Mouse (Mus musculus): ENCODE measurements around the gene Nid2. TPM values are rescaled to one million over a fixed set of nuclear protein-coding genes. Genes with fewer than 3 reads are reported as not detected.
A peak's percentile ranks its signal among the peaks of the same experiment; 100 is the strongest.

The Nid2 gene
- total RNA-seq, 4 experiments from 2014 or later: 3.3 to 7.8 (median 3.6) TPM

DNA sequence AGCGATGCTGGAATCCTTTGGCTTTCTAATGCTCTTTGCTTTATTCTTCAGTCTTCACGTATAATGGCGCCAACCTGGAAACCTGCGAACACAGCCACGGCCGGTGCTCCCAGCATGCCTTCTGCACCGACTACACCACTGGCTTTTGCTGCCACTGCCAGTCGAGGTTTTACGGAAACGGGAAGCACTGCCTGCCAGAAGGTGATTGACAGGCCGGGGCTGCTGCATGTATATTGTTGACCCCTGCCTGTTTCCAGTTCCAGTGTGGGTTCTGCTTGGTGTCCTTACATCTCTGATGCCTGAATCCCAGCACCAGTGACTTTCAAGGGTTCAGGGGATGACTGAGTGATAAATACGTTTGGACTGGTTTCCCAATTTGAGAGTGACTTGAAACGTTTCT, 26.9 kb downstream of the Nid2 start:
- DNase-seq (ENCODE audit: low spot score in 2 of 2): no peak

DNA sequence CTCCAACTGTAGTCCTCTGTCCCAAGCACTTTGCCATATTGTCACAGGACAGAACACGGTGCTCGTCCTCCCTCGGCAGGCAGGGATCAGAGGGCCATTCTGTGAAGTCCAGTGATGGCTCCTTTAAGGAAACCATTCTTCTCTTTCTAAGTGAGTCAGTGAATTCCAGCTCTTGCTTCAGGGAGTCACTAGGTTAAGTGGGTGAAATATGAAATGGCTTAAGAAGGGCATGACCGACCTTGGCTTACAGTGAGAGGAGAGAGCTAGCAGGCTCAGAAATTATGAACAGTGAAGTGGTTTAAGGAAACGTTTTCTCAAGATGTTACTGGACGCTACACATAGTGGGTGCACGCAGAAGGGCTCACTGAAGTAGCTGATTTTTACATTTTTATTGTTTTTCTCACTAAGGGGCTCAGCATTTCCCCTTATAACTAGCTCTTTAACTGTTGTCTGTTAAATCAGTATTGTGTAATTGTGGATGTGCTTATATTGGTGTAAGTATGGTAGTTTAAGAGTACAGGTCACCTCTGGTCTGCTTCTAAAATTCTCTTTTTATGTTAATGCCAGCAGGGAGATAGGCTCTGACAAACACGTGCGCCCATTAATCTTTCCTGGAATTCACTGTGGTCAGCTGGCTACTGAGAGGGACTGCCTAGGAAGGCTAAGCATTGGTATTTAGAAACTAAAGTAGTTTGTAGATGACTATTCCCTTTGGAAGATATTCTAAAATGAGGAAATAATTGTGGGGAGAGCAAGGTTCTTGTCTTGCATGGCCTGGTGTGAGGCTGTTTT, 34.9 kb downstream of the Nid2 start:
- DNase-seq (ENCODE audit: low spot score in 2 of 2): no peak

DNA sequence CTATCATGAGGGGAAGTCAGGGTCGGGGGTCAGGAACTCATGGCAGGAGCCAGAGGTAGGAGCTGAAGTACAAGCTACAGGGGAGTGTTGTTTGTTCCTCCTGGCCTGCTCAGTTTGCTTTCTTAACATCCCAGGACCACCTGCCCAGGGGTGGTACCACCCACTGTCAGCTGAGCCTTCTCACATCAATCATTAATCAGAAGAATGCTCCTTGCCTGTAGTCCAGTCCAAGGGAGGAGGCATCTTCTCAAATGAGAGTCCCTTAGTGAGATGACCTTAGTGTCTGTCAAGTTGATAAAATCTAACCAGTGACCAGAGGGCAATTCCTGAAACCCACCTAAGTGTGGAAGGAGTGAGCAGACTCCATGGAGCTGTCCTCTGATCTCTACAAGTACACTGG, 37.4 kb downstream of the Nid2 start:
- DNase-seq (ENCODE audit: low spot score in 2 of 2): no peak

DNA sequence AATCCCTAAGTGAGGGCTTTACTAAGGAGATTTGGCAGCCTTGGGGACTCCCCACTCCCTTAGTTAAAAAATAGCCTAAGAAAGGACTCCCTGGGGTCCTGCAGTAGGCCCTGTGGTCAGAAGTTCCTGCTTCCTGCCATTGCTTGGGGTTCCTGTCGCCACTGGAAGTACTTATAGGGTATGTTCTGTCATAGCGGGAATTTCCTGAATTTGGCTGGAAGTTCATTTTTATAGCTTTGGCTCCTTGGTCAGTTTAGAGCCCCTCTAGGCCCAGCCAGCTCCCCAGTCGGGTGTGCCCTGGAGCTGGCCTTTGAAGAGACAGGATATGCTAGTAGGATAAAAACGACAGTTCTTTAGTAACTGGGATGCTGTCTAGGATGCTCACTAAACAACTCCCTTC, 43.8 kb downstream of the Nid2 start:
- DNase-seq (ENCODE audit: low spot score in 2 of 2): no peak

DNA sequence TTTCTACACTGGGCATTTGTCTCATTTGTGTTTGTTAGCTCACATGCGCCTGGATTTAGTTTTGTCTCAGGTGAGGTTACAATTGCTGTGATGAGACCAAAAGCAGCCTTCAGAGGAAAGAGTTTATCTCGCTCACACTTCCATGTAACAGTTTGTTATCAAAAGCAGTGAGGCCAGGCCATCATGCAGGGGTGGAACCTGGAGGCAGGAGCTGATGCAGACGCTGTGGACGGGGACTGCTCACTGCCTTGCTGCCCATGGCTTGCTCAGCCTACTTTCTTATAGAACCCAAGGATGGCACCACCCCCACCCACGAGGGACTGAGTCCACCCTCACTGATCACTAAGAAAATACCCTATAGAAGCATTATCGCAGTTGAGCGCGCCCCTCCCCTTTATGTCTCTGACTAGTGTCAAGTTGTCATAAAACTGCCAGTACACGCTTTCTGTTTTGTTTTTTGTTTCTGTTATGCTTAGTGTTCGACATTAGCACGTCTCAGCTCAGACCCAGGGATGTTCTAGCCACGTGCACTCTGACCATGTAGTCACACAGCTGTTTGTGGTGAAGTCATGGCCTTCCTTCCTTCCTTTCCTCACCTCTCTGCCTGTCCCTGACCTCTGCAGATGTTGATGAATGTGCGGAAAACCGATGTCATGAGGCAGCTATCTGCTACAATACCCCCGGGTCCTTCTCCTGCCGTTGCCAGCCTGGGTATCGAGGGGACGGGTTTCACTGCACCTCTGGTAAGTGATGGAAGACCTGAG, 45.7 kb downstream of the Nid2 start:
- DNase-seq (ENCODE audit: low spot score in 2 of 2): no peak

DNA sequence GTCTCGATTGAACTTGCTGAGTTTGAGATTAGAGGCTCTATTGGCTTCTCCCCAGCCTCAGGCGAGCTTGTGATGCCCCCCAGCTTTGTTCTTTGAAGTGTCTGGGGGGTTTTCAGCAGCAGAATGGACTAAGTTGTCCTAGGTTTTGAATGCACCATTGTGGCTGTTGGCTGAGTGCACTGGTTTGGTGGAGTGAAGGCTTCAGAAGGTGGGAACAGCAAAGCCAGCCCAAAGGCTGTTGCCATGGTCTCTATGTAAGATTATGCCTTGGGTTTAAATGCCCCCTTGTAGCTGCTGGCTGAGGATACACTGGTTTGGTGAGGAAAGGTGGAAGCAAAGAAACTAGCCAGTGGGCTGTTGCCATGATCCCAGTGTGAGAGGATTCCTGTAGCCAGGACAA, 49.4 kb downstream of the Nid2 start:
- no peak for DNase-seq (ENCODE audit: low spot score in 2 of 2)

DNA sequence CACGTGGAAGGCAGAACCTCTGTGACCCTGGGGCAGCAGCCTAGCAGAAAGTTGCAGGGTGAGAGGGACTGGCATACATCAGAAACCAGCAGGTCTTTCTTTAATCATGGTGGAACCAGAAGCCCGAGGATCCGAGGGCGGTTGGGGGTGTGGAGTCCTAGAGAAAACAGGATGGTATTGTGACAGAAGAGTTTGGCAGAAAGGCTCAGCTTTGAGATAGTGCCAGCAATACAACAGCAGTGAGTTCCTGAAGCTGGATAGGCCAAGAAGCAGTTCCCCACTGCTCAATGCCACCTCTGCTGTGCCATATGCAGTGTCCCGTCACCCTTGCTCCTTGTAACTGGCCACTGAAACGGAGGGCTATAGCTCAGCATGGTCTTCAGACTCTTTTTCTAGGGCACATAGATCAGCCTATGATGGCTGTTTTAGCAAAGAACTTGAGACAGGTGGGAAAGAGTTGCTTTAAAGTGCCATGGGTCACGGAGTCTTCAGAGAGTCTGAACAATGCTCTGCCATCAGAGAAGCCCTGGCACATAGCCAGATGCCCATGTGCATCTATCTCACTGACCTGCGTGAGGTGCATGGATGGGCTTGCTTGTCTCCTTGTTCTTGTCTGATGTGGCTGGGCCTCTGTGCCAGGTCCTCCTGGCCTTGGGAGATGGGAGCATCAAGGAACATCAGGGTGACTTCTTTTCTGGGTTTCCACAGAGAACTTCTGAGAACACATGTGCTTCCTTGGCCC, 50.6 kb downstream of the Nid2 start:
- DNase-seq (ENCODE audit: low spot score in 2 of 2): no peak

DNA sequence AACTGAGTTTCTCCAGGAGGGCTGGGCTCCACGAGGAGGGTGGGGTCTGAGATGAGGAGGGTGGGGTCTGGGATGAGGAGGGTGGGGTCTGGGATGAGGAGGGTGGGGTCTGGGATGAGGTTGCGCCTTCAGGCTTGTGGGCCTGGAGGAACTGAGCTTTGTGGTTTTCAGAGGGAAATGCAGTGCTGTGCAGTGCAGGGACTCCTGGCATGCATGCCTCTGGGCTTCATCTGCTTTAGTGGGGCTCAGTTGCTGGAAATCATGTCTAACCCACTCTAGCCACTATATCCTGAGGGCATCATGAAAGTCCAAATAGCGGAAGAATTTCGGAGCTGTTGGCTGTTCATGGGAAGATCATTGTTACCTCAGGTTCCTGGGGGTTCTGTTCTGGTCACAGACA, 52.2 kb downstream of the Nid2 start:
- no peak for DNase-seq (ENCODE audit: low spot score in 2 of 2)

DNA sequence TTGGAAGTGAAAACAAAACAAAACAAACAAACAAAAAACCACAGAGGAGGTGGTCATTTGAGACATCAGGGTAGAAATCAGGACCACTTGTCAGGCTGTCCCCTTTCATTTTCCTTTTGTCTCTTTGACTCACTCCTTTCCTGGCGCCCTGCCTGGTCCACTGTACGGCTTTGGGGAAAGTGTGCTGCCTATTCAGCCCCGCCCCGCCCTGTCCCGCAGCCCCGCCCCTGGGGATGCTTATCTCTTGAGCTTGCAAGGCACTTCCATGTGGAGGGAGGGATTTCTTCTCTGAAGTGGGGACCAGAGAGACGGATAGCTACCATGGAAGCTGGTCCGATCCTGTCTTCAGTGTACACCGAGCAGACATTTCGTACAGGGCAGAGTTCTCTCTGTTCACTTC, 52.6 kb downstream of the Nid2 start:
- no peak for DNase-seq (ENCODE audit: low spot score in 2 of 2)

DNA sequence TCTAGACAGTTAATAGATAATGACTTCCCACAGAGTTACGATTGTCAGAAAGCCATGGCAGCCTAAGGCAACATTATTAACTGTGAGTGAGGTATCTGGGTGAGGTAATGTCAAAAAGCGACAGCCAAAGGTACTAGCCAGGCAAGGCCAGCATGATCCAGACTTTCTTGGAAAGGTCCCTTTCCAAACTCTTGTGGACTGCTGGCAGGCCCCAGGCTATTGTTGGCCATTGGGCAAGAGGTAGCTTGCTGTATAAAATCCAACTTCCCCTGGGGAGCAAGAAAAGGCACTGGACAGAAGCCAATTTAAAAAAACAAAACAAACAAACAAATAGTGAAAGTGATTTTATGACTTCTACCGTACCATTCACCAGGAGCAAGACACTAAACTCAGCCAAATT, 56.3 kb downstream of the Nid2 start:
- no peak for DNase-seq (ENCODE audit: low spot score in 2 of 2)

DNA sequence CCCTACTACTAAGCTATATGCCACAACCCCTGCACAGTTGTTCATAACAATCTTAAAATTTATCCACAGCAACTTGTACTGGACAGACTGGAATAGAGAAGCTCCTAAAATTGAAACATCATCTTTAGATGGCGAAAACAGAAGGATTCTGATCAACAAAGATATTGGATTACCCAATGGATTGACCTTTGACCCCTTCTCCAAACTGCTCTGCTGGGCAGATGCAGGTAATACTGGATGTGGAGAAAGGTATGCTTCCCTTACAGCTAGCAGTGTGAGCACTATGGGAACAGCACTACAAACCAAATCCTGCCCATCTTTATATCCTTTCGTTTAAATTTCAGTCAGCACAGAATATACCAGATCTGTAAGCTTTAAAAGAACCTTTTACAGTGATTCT, 56.8 kb downstream of the Nid2 start:
- no peak for DNase-seq (ENCODE audit: low spot score in 2 of 2)

DNA sequence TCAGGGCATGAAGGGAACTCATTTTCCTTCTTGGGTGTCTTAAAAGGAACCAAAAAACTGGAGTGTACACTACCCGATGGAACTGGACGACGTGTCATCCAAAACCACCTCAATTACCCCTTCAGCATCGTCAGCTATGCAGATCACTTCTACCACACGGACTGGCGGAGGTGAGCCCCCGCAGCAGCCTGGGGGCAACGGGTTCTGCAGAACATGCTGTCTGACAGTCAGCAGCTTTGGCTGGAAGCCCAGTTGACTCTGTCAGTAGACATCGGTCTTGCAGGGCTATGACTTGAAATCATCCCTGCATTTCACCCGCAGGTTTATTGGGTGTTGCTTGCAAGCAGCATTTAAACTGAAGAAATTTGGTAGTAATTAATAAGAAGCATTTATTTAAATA, 58.9 kb downstream of the Nid2 start:
- DNase-seq (ENCODE audit: low spot score in 2 of 2): no peak

DNA sequence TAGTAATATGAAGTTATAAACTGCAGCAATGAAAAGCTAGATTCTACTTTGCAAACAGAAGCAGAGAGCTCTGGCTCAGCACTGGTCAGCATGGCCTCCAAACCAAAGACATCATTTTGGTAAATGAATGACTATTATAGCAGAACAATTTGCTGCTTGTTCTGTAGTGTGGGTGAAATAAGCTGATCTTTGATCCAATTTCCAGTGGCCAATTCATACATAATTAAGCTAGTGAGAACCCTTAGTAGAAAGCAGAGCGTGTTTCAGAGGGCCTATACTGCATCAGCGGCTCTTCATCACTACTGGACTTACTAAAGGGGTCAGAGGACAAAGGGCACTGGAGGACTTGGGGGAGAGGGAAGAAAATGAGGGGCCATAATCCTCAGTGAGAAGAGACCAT, 62.0 kb downstream of the Nid2 start:
- DNase-seq (ENCODE audit: low spot score in 2 of 2): no peak

DNA sequence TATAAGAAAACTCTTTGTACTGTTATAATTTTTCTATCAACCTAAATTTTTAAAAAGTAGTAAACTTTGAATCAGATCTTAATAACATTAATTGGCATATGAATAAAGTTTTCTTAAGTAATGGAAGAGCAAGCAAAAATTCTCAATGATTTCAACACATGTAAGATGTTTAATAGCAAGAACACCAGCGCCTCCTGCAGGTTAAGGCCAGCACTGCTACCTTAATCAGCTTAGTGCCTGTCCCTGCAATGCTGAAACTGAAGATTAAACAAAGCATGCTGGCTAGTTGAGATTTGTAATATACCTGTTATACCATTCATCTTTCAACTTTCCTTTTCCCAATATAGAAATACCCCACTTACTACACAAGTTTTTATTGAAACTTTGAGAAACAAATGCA, 66.9 kb downstream of the Nid2 start:
- DNase-seq (ENCODE audit: low spot score in 2 of 2): peak; percentile 74

DNA sequence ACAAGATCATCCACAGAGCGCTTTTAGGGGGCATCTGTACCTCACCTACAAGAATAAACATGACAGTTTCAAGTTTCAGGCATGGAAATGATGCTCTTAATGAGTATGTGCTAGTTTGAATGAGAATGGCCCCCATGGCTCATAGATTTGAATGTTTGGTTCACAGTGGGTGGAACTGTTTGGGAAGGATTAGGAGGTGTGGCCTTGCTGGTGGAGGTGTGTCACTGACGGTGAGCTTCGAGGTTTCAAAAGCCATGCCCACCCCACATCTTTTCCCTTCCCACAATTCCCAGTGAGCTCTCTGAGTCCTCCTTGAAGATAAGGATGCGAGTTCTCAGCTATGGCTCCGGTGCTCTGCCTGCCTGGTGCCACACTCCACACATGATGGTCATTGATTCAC, 70.6 kb downstream of the Nid2 start:
- no peak for DNase-seq (ENCODE audit: low spot score in 2 of 2)

DNA sequence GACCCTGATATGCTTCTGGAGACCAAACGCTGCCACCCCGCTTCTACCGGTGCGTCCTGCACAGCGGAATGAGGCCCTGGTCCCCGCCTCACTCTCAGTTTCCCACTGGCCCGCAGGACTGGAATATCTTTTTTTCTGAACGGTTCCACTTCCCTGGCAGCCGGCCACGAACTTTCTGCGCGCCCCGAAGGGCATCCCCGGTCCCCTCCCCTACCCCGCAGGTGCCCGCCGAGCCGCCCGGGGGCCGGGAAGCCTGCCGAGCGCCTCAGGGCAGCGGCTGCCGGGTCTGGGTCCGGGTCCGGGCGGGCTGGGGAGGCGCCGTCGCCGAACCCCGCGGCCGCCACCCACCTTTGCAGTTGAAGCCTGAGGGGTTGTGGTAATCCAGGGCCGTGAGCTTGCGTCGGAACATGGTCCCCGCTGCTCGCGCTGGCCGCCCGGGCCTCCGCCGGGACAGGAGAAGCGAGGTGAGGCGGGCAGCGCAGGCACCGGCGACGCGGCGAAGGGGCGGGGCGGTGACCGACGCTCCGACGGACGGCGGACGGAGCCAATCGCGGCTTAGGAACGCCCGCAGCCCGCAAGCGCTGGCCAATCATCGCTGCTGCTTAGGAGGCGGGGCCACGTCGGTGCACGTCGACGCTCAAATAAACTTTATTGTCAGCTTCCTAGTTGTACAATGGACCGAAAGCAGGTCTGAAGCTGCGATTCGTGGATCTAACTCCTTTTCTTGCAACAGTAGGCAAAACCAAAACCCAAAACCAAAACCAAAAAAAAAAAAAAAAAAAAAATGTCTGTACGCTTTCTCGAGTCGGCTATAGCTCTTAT, 72.5 kb downstream of the Nid2 start, which contains the start of gene Rtraf:
Gene Rtraf (minus strand): TSS at position 504 of the 822 bp plus-strand sequence.
- DNase-seq (ENCODE audit: low spot score in 2 of 2): peak; percentile 78 to 84

DNA sequence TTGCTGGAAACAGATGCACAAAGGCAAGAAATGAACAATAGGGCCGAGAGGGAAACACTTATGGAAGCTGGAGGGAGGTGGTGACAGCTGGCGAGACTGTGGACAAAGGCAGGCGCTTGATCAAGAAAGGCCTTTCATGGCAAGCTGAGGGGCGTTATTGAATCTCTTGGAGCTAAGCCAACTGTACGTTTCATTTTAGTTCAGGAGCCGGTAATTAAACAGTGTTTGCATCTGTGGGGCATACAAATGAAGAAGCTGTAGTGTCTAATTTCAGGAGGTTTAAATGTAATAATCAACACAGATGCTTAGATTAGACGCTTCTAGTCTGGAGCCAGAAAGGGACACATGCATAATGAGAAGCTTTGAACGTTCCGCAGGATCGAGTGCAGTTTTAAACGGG, 74.4 kb downstream of the Nid2 start:
- DNase-seq (ENCODE audit: low spot score in 2 of 2): no peak

DNA sequence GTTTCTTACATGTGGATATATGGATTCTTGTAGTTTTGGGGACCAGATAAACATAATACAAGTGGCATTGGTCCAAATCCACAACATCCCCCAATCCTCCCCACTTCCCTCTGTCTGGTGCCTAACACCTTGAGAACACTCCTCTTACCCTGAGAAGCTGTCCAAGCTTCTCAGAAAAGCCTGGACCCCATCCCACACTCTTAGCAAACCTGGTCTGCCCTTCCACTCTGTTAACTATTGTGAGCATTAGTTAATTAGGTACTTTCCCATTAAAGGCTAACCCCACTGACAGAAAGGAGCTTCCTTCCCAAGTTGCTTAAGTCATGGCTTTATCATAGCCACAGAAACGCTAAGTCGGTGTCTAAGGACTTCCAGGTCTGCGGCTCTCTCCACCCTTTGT, 85.2 kb downstream of the Nid2 start:
- DNase-seq (ENCODE audit: low spot score in 2 of 2): no peak

DNA sequence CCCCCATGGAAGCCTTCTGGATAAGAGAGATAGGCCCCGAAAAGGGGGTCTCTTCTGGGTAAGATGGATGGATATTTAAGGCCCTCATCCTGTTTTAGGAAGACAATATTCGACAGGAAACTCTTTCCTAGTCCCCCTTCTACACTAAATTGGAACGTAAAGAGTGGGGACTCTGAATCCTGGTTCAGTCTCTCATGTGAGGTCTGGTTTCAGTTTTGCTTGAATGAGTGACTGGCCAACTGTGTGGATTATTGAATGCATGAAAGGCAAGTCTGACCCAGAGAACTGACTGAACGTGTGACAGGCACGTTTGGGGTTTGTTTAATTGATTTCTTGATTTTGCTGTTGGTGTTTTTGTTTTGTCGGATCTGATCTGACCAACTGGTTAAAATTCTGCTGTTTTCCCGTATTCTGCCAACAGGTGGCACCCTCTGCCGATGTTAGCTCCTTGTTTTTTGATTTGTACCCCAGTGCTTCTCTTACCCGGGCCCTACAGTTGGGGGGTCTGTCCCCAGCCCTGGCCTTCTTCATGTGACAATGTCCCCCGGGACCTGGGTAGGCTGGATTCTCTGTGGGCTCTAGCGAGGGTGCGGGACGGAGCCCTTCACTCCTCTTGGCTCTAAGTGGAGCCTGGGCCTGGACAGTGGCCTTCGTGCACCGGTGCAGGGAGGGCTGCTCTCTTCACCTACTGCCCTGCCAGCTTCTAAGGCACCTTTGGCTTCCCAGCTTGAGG, 88.7 kb downstream of the Nid2 start:
- DNase-seq (ENCODE audit: low spot score in 2 of 2): peak; percentile 4 to 14

DNA sequence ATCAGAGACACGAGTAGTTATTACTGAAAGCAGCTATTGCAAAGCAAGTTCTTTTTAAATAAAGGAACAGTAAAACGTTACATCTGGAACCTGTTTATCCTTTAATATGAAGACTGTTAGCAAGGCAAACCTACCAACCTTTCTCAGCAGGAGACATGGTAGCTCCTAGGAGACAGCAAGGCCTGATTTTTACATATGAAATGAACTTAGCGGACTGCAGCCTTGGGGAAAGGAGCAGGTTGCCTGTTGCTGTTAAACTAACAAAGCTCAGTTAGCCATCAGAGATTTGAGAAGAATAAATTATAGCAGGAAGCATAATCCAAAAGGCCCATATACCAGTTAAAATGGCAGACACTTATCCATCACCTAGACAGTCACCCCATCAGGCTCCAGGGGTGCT, 102.4 kb downstream of the Nid2 start:
- DNase-seq (ENCODE audit: low spot score in 2 of 2): no peak

DNA sequence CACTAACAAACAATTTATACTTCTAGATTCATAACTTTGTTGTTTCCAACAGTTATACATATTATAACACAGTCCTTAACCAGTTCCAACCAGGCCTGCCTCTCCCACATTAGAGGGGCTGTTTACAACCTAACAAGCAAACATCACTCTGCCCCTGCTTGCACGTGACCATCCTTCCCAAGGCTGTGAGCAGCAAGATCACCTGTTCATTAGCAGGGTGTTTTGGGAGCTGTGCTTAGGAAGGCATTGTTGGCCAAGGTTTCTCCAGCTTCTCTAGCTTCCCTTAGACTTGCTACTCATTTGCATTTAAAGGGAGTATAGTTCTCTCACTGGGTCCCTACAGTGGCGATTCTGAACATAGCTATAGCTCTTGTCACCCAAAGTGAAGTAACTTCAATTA, 107.2 kb downstream of the Nid2 start:
- DNase-seq (ENCODE audit: low spot score in 2 of 2): no peak
